Mouse (Mus musculus) natural killer cell, adult 2 months (primary cell): ENCODE measurements at regions not wholly inside any gene's neighbourhood (a gene's known extent, or its start where the extent isn't known, plus 50 kb on each side); places are given as distances from the start of the nearest gene placed in this dataset.

Experiments used
- DNase-seq, 2 experiments: peaks; one replicate each; pipeline ENCODE4 v3.0.0; 2022; ENCODE audit warnings: low spot score in 2 of 2

DNA sequence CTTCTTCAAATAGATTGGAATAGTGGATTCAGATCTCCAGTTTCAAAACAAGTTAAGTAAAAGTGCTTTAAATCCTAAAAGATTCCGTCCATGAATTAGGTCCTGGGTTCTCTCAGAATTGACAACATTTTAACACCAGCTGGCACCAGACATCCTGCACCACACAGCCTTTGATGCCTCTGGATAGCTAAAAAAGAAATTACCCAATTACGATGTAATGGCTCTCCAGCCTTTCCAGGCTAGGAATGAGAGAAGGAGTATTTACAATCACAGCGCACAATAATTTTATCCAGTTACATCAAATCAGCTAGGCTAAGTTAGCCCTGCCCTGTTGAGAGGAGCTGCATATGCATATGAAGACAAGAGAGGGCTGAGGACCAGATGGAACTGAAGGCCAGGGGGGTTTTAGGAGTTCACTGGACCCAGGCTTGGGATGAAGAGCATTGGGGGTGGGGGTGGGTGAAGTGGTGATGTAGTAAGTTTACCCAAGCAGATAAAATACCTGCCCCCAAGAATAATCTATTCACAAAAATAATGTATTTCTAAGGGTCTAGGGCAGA is 455.8 kb upstream of the Tle4 start:
- DNase-seq, result no peak

DNA sequence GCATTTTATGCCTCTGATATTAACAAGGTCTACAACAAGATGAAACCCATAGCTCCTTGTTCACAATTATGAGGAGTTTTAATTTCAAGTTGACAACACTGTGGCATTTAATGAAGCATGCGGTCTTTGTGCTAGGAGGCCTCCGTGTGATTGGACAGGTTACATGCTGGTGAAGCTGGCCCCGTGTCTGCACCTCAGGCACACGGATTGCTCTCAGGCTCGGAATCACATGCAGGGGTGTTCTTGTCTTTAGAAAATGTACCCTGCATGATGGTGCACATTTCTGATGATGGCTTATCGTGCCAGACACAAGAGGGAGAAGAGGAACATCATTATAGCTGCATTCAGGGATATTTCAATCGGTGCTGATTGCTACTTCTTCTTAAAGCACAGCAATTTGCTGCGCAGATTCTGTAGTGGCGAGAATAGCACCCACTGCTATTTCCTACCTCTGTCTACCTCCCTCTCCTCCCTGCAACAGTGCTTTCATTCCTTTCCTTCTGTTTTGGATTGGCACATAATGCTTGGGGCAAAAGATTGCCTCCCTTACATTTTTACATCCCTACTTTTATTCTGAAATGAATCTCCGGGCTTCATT is 454.9 kb upstream of the Tle4 start:
- no peak for DNase-seq

DNA sequence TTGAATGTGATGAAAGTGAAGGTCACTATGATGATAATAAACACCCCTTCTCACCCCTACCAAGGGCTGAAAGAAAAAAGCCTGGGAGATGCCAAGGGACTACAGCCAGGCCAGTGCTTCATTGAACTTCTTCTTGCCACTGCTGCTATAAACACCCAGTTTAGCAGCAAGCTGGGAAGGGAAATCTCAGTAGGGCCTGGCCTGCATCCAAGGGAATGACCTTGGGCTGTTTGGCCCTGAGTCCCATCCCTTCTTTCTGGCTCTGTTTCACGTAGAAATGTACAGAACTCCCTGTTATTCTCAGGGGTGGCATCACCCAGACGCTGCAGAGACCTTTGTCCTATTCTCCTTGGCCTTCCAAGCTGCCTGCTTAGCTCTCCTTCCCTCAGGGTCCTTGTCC is 450.0 kb upstream of the Tle4 start:
- no peak for DNase-seq

DNA sequence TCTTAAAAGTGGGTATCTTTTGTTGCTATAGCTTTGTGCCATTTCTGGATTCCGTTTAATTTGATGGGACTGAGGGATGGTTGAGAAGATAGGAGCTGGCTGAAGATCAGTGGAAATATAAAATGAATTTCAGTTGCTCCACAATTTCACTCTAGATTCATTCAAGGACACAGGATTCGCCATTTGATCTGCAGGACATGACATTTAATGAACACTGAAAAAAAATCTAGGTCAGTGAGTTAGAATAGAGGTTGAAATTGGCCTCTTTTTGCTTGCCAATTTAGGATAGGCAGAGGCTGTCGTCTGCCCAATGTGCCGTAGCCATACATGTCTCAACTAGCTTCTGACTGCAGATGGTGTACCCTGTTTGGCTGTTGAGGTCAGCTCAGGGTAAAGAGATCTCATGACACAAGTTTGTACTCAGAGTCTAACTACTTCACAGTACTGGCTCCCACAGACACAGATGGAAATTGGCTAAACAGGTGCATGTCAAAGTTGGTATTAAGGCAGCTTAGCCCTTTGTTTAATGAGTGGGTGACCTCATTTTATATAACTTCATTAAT is 449.5 kb upstream of the Tle4 start:
- DNase-seq, result no peak

DNA sequence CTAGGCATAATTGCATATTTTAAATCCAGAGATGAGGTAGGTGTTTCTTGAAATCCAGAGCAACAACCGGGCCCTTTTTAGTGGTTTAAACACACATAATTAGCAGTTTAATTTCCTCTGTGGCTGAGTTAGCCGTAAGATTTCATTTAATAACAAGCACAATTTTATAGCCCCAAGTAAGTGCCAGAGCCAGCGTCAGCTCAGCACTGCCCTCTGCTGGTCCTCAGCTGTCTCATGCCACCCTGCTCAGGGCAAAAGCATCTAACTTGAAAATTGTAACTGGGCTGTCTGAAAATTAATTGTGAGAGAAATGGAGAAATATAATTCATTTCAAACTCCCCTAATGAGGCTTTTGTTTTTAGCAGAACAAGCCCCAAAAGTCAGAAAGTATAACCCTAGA is 437.7 kb upstream of the Tle4 start:
- peak; percentile 1 to 19 for DNase-seq

DNA sequence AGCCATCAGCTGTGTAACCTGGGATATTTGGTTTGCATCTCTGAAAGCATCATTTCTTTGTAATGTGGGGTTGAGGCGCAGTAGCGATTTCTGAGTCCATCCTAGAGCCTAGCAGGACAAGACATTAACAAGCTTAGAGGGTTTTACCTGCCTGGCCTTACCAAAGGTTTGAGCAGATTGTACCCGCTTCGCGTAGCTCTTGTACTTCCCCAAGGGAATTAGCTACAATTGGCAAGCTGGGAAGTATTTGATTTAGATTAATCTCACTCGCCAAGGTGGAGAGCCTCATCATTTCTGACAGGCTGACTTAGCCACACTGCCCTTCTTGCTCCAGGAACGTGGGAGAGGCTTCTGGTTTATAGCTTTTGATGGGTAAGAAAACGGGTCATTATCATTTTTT is 436.1 kb upstream of the Tle4 start:
- DNase-seq, result no peak

DNA sequence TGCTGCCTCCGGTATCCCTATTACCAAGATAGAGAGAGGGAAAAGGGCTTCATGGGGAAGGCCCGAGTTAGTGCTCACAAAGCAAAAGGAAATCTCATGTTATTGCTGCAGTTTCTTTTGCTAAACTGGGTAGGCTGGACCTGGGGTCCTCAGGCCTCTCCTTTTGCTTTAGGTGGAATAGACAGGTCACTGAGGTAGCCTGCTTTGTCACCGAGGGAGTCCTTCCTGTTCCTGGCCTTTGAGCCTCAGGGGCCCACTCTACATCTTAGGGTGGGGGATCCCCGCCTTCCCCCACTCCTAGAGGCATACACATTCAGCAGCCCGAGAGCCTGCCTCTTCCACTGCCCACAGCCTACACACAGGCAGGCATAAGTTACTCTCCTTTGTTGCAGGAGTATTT is 435.5 kb upstream of the Tle4 start:
- no peak for DNase-seq

GRCm38 (mm10) chr19:15032297-15032947 is 434.6 kb upstream of the Tle4 start:
- no peak for DNase-seq

DNA sequence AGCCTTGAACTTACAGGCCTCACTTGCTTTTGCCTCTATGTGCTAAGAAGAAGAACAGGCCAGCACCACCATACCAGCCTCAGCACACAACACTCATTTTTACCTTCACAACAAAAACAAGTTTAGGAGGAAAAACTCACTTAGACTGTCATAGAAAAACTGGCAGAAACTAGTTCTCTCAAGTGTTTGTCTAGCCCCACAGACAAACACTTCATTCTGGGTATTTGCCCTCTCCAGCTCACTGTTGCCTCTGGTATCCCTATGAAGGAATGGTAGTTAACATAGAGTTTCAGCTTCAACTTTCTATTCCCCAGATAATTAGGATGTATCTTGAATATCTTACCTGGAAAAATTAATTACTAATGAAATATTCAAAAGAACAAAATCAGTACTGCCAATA is 433.6 kb upstream of the Tle4 start:
- DNase-seq, result no peak

DNA sequence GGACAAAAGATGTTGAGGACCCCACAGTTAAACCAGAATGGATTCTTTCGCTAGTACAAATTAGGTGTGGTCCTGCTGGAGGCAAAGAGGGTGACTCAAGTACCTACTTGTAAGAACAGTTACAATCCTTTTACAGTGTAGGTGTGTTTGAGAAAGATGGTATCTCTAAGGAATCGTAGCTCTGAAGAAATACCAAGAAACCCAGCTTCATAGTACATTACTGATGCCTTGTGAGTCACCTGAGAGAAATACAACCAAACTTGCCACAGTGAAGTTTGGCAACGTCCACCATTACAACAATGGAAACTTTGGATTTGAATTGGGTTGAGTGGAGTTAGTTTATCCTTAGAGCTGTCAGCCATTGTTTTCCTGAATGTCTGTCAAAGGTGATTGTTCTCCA is 405.7 kb upstream of the Tle4 start:
- no peak for DNase-seq

GRCm38 (mm10) chr19:14993344-14993743 is 395.5 kb upstream of the Tle4 start:
- no peak for DNase-seq

DNA sequence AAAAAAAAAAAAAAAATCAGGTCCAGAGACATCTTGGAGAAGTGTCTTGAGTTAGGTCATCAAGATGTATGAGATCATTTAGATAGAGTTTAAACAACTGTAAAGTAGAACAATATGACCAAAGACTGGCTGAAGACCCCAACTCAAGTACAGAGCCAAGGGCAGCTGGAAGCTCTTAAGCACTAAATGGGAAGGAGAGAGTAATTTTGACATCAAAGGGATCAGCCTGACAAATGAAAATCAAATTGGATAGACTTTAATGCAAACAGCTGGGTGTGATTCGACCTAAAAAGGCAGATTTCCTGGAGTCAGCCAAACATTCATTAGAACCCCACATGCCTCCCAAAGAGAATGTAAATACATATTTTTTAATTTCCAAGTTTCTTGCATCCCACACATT is 372.3 kb upstream of the Tle4 start:
- DNase-seq, result no peak

DNA sequence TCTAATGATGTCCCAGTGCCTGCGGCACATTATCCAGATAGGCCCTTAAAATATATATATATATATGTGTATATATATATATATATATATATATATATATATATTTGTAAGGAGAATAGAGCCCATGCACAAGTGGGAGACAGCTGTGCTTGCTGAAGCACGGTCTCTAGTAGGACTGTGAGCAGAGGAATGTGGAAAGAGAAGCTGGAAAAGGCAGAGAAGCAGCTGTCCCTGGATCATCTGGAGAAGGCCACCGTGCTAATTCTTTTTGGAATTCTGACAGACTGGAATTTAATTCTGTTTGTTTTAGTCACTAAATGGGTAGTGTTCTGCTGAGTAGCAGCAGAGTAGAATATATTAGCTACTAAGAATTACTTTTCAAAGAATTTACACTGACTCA is 370.4 kb upstream of the Tle4 start:
- DNase-seq, result no peak

DNA sequence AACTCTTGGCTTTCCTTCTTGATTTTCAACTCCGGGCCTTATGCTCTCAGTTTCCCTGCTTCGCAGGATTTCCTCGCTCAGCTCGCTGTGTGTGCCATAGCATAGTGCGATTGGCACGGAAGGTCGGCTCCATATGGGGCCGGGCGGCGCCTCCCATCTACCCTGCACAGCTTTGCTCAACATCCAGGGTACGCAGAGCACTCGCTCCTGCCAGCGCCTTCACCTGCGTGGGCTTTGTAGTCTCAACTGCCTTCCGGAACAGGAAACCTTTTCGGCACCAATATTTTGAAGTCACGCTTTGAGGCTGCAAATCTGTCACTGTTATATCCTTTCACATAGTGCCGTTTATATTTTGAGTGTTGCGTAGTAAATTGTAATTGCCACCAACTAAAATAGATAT is 359.9 kb upstream of the Tle4 start:
- DNase-seq, result no peak

DNA sequence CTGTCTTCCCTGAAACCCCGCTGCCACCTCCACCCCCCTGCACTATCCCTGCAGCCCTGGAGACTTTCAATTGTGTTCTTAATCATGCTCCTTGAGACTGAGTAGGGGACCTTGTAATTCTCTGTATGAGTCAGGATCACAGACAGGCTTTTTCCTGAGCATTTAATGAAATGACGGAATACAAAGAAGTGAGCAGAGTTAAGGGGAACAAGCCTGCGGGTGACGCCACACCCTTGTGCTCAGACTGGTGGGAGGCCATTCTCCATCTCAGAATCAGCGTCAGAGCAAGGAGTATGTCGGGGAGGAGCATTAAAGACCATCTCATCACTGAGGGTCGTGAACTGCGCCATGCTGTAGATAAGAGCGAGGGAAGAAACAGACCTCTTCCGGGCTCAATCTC is 359.3 kb upstream of the Tle4 start:
- DNase-seq, result no peak

GRCm38 (mm10) chr19:14956392-14956791 is 358.5 kb upstream of the Tle4 start:
- no peak for DNase-seq

- no peak for DNase-seq
Observed at GRCm38 (mm10) chr19:14955969-14956368, 358.1 kb upstream of the Tle4 start.

DNA sequence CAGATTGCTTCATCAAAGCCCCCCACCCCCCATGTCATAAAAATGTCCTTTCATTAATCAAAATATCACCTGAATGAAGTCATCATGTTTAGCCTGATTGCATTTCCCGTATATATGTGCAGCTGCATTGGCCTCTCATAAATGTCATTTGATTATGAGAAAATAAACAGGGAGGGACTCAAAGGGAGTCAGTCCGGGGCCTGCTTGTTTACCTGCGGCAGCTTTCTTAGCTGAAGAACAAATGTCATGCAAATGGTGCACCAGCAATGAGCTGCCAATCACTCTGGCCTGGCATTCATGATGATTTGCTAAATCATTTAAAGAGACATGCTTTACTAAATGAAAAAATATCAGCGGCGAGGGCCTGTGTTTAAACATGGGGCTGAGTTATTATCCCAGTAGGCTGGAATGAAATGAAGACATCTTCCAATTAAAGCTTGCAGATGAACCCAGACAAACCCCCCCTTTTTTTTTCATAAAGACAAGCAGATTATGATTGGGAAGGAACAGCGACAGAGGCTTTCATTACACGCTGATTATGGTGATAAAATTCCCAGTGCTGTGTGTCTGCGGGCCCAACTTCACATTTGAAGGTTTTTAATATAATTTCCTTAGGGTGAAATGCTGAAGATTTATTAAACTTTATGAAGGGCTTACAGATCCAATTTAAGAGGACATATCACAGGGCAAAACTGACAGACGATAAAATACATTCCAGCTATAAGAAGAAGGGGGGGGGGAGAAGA is 342.5 kb upstream of the Tle4 start:
- DNase-seq, result no peak

DNA sequence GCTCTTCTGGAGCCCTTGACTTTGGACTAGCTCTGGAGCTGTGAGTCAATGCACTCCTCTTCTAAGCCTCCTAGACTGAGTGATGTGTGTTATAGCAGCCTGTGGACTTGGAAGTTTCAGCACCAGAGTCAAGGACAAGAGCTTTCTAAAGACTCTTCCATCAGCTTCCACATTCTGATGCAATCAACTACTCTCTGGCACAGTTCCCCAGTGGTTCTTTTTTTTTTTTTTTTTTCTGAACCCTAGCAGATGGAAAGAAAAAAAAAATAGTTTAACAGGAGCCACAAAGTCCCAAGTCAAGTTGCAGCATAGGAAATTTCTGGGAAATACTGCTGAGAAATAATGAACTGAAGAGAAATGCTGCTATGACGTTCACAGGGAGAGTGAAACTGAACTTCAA is 324.4 kb upstream of the Tle4 start:
- DNase-seq, result no peak

- no peak for DNase-seq
Observed at GRCm38 (mm10) chr19:14911056-14911850, 313.4 kb upstream of the Tle4 start.

DNA sequence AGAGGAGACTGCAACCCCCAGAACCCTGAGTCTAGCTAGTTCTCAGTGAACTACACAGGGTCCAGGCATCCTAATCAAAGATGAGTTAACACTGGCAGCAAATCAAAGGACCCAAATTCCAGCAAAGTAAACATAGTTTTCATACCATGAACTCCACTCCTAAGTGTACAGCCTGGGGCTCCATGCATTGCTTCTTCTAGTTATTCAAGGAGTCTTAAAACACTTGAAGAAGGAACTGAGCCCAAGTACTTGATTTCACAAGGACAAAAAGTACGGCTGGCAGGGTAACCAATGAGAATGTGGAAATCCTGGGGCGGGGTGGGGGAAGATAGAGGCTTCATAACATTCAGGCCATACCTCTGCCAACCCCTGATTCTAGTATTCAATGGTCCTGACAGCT is 297.0 kb upstream of the Tle4 start:
- DNase-seq, result no peak

DNA sequence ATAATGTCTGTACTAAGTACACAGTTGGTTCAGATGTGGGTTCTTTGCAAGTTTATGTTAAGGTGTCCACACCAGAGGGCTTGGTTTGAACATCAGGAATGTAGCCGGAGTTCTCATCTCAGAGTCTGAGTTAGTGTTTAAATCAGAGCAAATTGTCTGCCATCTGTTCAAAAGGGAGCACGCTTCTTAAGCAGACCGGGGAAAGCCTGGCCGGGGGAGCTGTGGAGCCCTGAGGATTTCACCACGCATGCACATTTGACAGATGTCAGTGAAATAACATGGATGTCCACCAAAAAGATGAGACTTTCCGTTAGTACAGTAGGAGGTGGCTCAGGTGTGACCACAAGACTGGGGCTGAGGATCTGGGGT is 294.5 kb upstream of the Tle4 start:
- no peak for DNase-seq
